Mouse (Mus musculus) urinary bladder, postnatal 25 days (tissue): ENCODE measurements around the gene Ltb4r2.
A peak's percentile ranks its signal among the peaks of the same experiment; 100 is the strongest.

Experiments
- DNase-seq: peaks from one replicate; pipeline ENCODE4 v3.0.0; 2022; ENCODE audit warnings: low spot score

Gene Ltb4r2

DNA sequence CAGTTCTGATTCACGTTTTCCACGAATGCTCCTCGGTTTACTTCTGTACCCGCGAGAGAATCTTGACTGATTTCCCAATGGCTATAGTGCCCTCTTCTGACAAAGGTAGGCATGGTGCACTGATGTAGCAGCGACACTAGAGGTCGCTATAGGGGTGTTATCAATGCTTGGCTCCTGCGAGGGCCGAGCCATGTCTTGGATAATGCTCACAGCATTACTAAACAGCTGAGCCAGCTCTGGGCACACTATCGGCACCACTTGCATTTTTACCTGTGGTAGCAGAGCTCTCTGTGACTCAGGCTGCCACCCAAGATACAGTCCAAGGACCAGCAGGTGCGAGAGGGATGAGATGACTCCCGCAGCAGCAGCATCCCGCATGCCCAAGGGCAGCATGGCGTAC, 20.1 kb downstream of the Ltb4r2 start:
- peak; percentile 58 for DNase-seq

DNA sequence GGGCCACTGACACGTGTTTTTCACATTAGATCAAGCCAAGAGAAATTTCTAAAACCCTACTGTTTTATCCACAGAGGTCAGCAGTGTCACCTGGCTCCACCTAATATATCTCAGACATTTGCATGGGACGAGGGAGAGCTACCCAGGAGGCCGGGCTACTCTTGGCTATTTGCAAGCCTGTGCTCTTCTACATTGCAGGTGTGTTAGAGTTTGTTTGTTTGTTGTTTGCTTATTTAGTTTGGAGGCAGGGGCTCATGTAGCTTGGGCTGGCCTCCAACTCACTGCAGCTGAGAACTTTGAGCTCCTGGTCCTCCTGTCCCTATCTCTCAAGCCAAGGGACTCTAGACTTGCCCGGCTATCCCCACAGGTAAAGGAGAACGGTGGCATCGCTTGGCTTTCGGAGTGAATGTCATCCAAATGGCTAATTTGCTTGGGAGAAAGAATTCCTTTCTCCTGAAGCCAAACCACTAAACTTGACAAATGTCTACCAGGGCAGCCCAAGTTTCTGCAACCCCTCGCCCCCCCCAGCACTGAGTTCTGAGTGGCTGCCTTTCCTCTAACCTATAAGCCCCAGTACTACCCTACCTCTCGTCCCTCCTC, 21.2 kb downstream of the Ltb4r2 start:
- DNase-seq, result peak; percentile 2

DNA sequence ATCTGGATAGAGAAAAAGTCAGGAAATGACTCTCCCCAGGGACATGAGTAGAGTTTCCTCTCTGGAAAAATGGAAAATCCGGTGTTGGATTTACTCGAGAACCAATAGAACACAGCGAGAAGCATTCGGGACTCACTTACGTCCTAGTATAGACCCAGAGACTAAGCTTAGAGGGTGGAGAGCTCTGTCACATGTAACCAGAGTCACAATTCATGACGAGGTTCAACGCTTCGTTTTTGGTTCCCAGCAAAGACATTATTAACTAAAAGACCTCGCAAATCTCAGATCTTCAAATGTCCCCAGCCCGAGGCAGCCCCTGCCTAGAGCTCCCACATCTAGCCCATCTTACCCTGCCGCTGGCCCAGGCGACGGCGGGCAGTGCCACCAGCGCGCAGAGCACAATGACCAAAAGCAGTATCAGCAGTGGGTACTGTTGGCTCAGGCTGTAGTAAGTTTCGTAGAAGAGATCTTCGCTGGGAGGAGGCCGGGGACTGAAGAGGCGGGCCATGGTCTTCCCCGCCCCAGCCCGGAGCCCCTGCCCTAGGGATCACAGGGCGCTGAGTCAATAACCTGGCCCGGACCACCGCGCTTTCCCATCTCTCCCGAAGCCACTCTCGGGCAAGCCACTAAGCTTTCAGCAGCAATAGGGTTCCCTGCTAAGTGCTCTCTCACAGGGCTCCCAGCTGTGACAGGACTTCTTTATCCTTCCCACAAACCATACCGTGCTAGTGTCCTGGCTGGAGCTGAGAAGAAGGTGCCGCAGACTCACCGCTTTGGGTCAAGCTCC, 22.1 kb downstream of the Ltb4r2 start:
- DNase-seq, result peak; percentile 11

DNA sequence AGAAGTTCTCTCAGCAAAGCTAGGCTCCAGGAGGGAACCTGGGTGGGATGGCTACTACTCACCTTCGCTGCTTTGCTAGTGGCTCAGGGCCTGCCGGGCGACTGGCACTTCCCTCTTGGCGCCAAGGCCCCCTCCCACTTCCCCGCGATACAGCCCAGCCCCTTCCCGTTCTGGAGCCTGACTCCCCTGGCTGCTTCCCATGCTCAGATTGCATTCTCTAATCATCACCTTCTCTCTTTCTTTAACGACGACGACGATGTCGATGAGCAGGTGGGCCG, 22.7 kb downstream of the Ltb4r2 start, which contains the start of gene Adcy4:
Adcy4 (minus strand) TSS at position 138 of the 278 bp plus-strand sequence.
- peak; percentile 2 for DNase-seq

DNA sequence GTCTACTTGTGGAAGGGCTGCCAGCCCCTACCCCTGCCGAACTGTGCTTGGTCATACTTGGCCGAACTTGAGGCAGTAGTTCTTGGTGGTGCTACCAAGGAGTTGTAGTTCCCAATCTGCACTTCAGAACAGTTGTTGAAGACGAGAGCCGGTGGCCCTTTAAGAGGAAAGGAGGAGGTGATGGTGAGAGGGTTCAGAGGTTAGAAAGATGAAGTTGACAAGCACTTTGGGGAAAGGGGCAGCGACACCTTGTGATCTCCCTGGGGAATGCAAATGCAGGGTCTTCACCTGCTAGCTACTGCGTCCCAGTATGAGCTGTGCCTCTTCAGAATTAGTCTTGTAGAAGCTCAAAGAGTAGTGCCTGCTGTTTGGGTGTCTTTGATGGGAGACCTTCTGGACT, 24.0 kb downstream of the Ltb4r2 start:
- peak; percentile 2 for DNase-seq

DNA sequence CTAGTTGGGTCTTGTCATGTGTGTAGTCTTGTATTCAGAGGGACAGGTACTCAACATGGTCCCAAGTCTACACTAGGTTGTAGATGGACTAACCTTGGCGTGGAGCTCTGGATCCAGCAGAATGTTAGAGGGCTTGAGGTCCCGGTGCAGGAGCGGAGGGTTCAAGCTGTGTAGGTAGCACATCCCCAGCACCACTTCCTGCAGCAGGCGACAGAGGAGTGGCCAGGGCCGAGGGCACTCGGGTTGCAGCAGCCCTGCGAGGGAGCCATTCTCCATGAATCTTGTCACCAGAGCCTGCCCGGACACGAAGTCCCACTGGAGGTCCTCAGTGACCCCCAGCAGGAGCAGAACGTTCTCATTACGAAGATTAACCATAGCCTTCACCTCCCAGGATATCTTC, 26.5 kb downstream of the Ltb4r2 start:
- DNase-seq, result peak; percentile 2

DNA sequence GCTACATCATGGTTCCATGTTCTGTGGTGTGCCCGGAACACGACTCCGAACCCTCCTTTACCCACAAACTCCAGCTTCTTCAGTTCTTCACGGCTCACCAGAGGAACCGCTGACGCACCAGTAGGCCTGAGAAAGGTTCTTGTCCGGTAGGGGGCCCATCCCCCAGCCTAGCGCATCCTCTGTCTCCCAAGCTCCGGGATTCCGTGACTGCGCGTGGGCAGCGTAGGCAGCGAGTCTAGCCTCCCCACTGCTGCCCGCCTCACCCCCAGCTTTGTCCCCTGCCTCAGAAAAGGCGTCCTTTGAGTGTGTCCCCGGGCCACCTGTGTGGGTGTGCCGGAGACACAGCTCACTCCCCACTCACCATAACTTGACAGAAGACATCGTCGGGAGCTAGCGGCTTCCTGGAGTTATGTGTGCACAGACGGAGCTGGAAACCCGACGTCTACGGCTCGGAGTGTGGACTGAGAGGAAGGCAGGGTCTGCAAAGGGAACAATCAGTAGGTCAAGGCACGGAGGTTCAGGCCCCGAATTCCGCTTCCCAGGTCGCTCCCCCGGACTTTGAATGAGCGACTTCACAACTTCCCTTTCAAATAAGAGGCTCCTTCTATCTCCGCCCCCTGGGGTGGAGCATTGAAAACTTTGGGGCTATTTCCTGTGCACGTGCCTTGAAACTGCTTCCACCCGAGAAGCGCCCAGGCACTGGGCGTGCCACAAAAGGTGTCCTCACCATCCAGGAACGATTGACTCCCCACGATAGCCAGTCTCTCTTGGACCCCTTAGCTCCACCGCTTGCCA, 27.2 kb downstream of the Ltb4r2 start, which contains the start of gene Ripk3:
Ripk3 (minus strand) TSS at position 610 of the 795 bp plus-strand sequence.
- DNase-seq, result peak; percentile 38

DNA sequence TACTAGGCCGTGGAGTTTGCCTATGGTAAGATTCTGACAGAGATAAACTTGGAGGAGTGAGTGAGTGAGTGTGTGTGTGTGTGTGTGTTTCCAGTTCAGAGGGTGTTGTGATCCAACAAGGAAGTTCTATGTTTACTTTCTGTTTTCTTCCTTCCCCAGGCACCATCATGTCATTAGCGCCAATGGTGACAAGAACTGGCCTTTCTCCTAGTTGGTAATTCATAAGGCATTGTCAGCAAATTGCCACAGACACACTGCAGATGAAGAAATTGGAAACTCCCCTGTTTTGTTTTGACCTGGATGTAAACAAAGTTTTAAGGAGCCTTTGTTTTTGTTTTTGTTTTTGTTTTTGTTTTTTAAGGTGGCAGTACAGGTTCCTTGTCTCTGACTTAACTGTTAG, 32.2 kb downstream of the Ltb4r2 start:
- no peak for DNase-seq

DNA sequence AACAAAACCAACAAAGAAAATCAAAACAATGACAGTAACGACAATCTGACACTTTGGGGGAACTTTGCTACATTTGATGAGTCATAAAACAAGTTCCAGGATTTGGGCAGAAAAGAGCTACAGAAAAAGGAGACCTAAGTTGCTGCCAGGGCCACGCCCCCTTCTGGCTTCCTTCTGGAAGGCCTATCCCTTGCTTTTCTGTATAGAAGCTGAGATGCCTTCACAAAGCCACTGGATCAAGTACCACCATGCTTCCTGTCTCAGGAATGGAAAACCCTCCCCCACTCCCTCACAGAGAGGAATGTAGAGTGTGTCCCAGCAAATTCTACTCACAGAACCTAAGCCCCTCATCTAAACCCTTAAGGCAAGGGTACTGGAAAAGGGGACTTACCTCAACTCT, 32.7 kb downstream of the Ltb4r2 start:
- DNase-seq, result peak; percentile 5

DNA sequence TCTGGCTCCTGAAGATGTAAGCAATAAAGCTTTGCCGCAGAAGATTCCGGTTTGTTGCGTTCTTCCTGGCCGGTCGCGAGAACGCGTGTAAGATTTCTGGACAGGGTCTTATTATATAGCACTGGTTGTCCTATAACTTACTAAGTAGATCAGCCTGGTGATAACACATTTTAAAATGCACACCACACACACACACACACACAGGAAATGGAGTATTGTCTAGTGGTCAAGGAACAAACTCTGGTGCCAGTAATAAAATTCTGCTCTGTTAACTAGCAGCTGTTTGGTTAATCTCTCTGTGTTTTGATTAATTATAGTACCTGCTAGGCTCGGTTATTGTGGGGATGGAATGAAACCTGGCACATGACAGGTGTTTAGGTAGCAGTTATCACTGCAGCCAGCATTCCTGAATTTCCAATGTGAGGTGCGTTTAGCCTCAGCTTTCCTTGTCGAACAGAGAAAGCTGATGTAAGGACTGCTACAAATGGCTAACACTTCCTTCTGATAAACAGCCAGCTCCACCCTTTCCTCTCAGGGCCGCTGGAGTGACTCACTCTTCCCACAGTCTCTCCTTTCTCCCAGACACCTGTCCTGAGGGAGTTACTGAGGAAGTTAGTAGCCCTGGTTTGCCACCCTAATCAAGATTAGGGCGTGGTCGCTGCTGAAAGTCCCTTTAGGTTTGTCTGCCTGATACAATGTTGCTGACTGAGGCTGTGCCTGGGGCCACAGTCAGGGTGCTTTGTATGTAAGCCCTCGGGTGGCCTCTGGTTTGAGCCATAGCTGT, 34.3 kb downstream of the Ltb4r2 start:
- DNase-seq, result peak; percentile 3
